Mouse (Mus musculus): ENCODE measurements around the gene Gstm2. TPM values are rescaled to one million over a fixed set of nuclear protein-coding genes. Genes with fewer than 3 reads are reported as not detected.
A peak's percentile ranks its signal among the peaks of the same experiment; 100 is the strongest.

Gstm2 gene
- total and polyA plus RNA-seq, 2 experiments = 79.1 to 222 TPM

GRCm38 (mm10) chr3:107945729-107946128 is 40.5 kb downstream of the Gstm2 start:
- H3K36me3 ChIP-seq (ENCODE audit: control insufficient read depth, insufficient read depth, low read length) = no peaks in the 10 kb centered on the region

GRCm38 (mm10) chr3:107943239-107943990 is 42.8 kb downstream of the Gstm2 start, which contains the start of gene Gstm6:
Gene Gstm6 (minus strand): TSS chr3:107943749.
- Histone ChIP-seq H3K27ac (replicated peaks; ENCODE audit: insufficient read depth, low read depth, low read length) (peak within 1 kb of the TSS; percentile 65), H3K9ac (ENCODE audit: low read depth, low read length) (peak within 1 kb of the TSS; percentile 60; the same call in 1 of the 2 replicates), H3K4me1 (ENCODE audit: control insufficient read depth, insufficient read depth, low read length) (peaks cover 11% of the 10 kb centered on the region), H3K36me3 (ENCODE audit: control insufficient read depth, insufficient read depth, low read length) (no peaks in the 10 kb centered on the region), H3K79me2 (ENCODE audit: control insufficient read depth, insufficient read depth, low read length) (no peaks in the 10 kb centered on the region), H3K4me3 (ENCODE audit: insufficient read depth, low read depth, low read length) (peak within 1 kb of the TSS; percentile 38), H3K27me3 (ENCODE audit: control insufficient read depth, insufficient read depth, low read length) (no peaks in the 10 kb centered on the region)
- TF ChIP-seq POLR2A (IDR thresholded peaks at IDR 0.05; ENCODE audit: extremely low read depth, insufficient read depth, low read length) (peak; percentile 35; the same call in 1 of the 2 replicates), CTCF (IDR thresholded peaks at IDR 0.05; ENCODE audit: low read depth, low read length) (peak; percentile 82)
- DNase-seq (ENCODE audit: extremely low read depth, low read depth, low spot score) = peak; percentile 96
- 28% methylated on average over 20 of the region's 20 CpGs for WGBS

More at GRCm38 (mm10) chr3:107945729-107946128, 40.5 kb downstream of the Gstm2 start:
- TF ChIP-seq POLR2A (IDR thresholded peaks at IDR 0.05; ENCODE audit: extremely low read depth, insufficient read depth, low read length) = no peak
- TF ChIP-seq CTCF (IDR thresholded peaks at IDR 0.05; ENCODE audit: low read depth, low read length) = peak; percentile 35
- Histone ChIP-seq H3K4me3 (ENCODE audit: insufficient read depth, low read depth, low read length) (no peak overlapping the region), H3K27me3 (ENCODE audit: control insufficient read depth, insufficient read depth, low read length) (no peaks in the 10 kb centered on the region), H3K4me1 (ENCODE audit: control insufficient read depth, insufficient read depth, low read length) (peaks cover 14% of the 10 kb centered on the region), H3K9ac (ENCODE audit: low read depth, low read length) (no peak overlapping the region), H3K27ac (replicated peaks; ENCODE audit: insufficient read depth, low read depth, low read length) (no peak overlapping the region), H3K79me2 (ENCODE audit: control insufficient read depth, insufficient read depth, low read length) (no peaks in the 10 kb centered on the region)
- no peak for DNase-seq (ENCODE audit: extremely low read depth, low read depth, low spot score)
- 75% methylated on average over 4 of the region's 4 CpGs for WGBS

- Histone ChIP-seq H3K36me3 (ENCODE audit: control insufficient read depth, insufficient read depth, low read length) (no peaks in the 10 kb centered on the region), H3K9ac (ENCODE audit: low read depth, low read length) (no peak overlapping the region), H3K27ac (replicated peaks; ENCODE audit: insufficient read depth, low read depth, low read length) (no peak overlapping the region), H3K4me3 (ENCODE audit: insufficient read depth, low read depth, low read length) (no peak overlapping the region), H3K27me3 (ENCODE audit: control insufficient read depth, insufficient read depth, low read length) (no peaks in the 10 kb centered on the region), H3K79me2 (ENCODE audit: control insufficient read depth, insufficient read depth, low read length) (no peaks in the 10 kb centered on the region), H3K4me1 (ENCODE audit: control insufficient read depth, insufficient read depth, low read length) (peaks cover 11% of the 10 kb centered on the region)
- 92% methylated on average over 4 of the region's 4 CpGs for WGBS
- no peak for DNase-seq (ENCODE audit: extremely low read depth, low read depth, low spot score)
- TF ChIP-seq POLR2A (IDR thresholded peaks at IDR 0.05; ENCODE audit: extremely low read depth, insufficient read depth, low read length) = no peak
- no peak for TF ChIP-seq CTCF (IDR thresholded peaks at IDR 0.05; ENCODE audit: low read depth, low read length)
Observed at GRCm38 (mm10) chr3:107941261-107941660, 45.0 kb downstream of the Gstm2 start.

DNA sequence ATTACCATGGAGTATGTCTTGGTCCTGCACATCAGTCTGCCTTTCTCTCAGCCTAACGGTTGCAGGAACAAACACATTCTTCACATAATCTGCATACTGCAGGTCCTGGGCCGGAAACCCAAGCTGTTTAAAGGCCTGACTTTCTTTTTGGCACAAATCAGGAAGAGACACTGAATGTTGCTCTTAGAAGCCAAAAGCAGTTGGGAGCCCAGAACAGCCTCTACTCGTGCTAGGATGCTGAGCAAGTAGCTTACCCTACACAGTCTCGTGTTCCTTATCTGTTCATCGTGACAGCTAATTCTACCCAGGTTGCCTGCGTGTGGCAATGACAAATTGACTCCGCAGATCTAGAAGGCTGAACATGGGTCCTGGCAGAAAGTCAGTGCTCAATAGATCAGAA is 45.7 kb downstream of the Gstm2 start:
- peaks cover 11% of the 10 kb centered on the region for H3K4me1 ChIP-seq (ENCODE audit: control insufficient read depth, insufficient read depth, low read length)
- WGBS = 69% methylated on average over 7 of the region's 7 CpGs
- no peaks in the 10 kb centered on the region for H3K27me3 ChIP-seq (ENCODE audit: control insufficient read depth, insufficient read depth, low read length)
- no peak overlapping the region for H3K9ac ChIP-seq (ENCODE audit: low read depth, low read length)
- TF ChIP-seq CTCF (IDR thresholded peaks at IDR 0.05; ENCODE audit: low read depth, low read length) = no peak
- TF ChIP-seq POLR2A (IDR thresholded peaks at IDR 0.05; ENCODE audit: extremely low read depth, insufficient read depth, low read length) = no peak
- no peaks in the 10 kb centered on the region for H3K36me3 ChIP-seq (ENCODE audit: control insufficient read depth, insufficient read depth, low read length)
- no peak overlapping the region for H3K27ac ChIP-seq (replicated peaks; ENCODE audit: insufficient read depth, low read depth, low read length)
- no peak for DNase-seq (ENCODE audit: extremely low read depth, low read depth, low spot score)
- H3K79me2 ChIP-seq (ENCODE audit: control insufficient read depth, insufficient read depth, low read length) = no peaks in the 10 kb centered on the region
- no peak overlapping the region for H3K4me3 ChIP-seq (ENCODE audit: insufficient read depth, low read depth, low read length)

DNA sequence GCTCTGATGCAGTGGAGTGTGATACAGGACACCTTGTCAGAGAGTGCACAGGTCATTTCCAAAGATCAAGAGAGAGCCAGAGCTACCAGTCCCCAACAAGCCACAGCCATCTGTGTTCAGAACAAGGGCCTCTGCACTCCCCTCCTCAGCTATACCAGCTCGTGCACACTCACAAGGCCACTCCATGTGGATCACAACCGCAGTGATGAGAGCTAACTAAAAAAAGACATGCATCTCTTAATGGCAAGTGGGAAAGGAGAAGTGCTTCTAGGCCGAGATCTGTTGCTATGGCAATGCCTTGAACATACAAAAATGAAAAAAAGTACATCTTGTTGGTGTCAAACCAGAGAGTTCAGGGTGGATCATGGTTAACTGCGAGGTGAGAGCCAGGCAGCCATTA is 46.4 kb downstream of the Gstm2 start:
- no peak overlapping the region for H3K4me3 ChIP-seq (ENCODE audit: insufficient read depth, low read depth, low read length)
- TF ChIP-seq CTCF (IDR thresholded peaks at IDR 0.05; ENCODE audit: low read depth, low read length) = no peak
- TF ChIP-seq POLR2A (IDR thresholded peaks at IDR 0.05; ENCODE audit: extremely low read depth, insufficient read depth, low read length) = no peak
- H3K27ac ChIP-seq (replicated peaks; ENCODE audit: insufficient read depth, low read depth, low read length) = peak overlapping the region; percentile 33
- WGBS = 82% methylated on average over 4 of the region's 4 CpGs
- no peak for DNase-seq (ENCODE audit: extremely low read depth, low read depth, low spot score)
- no peaks in the 10 kb centered on the region for H3K27me3 ChIP-seq (ENCODE audit: control insufficient read depth, insufficient read depth, low read length)
- H3K9ac ChIP-seq (ENCODE audit: low read depth, low read length) = no peak overlapping the region
- no peaks in the 10 kb centered on the region for H3K36me3 ChIP-seq (ENCODE audit: control insufficient read depth, insufficient read depth, low read length)
- peaks cover 11% of the 10 kb centered on the region for H3K4me1 ChIP-seq (ENCODE audit: control insufficient read depth, insufficient read depth, low read length)
- H3K79me2 ChIP-seq (ENCODE audit: control insufficient read depth, insufficient read depth, low read length) = no peaks in the 10 kb centered on the region

DNA sequence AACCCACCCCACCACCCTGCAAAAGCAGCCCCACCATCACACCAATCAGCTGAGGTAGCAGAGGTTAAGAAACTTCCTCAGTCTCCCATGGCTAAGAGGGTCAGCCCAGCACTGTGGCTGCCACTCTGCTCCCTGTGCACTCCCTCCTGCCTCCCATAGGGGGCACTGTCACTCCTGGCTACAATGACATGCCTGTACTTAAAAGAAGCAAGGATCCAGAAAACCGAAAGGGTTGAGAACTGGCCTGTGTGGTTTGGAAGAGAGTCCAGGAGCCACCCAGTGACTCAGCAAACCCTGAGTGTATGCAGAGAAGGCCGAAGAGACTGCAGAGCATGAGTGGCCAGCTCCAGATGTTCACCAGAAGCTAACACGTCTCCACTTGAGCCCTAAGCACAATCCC is 46.9 kb downstream of the Gstm2 start:
- peaks cover 11% of the 10 kb centered on the region for H3K4me1 ChIP-seq (ENCODE audit: control insufficient read depth, insufficient read depth, low read length)
- H3K27ac ChIP-seq (replicated peaks; ENCODE audit: insufficient read depth, low read depth, low read length) = peak overlapping the region; percentile 15
- H3K79me2 ChIP-seq (ENCODE audit: control insufficient read depth, insufficient read depth, low read length) = no peaks in the 10 kb centered on the region
- H3K4me3 ChIP-seq (ENCODE audit: insufficient read depth, low read depth, low read length) = no peak overlapping the region
- H3K27me3 ChIP-seq (ENCODE audit: control insufficient read depth, insufficient read depth, low read length) = no peaks in the 10 kb centered on the region
- DNase-seq (ENCODE audit: extremely low read depth, low read depth, low spot score) = peak; percentile 83
- H3K9ac ChIP-seq (ENCODE audit: low read depth, low read length) = no peak overlapping the region
- no peaks in the 10 kb centered on the region for H3K36me3 ChIP-seq (ENCODE audit: control insufficient read depth, insufficient read depth, low read length)
- TF ChIP-seq POLR2A (IDR thresholded peaks at IDR 0.05; ENCODE audit: extremely low read depth, insufficient read depth, low read length) (no peak), CTCF (IDR thresholded peaks at IDR 0.05; ENCODE audit: low read depth, low read length) (peak; percentile 95)
- 12% methylated on average over 3 of the region's 3 CpGs for WGBS
